23 mouse cellular contexts compared by ENCODE assay signal in the genomic region with DNA sequence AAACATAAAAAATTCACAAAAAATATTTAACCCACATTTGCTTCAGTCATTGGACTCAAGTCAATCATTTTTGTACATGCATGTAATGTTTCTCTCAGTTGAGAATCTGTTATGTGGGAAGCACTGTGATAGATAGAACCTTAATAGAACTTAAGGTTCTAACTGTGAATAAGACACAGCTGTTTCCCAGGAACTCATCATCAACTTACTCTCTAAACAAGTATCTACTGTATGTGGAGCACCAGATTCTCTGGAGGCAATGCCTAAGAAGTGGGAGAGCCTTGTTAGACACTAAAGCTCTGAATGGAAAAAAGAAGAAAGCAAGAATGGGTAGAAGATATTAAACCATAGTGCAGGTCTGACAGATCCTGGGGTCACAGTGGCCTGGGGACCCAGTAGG.
DNase-seq lines count a peak whose midpoint lies in the region; ATAC-seq lines count a peak whose summit lies in the region.
"Had no signal": no experiment of that assay in that cellular context is flagged by ENCODE, and none has a peak within 500 bp of the region (broad histone marks: within the 10 kb centered on the region; RNA-seq: fewer than 3 reads in every experiment).

No protein-coding gene starts in this region.

- H3K4me3 ChIP-seq in forebrain, embryonic 10.5 days = no peak overlapping the region
- H3K4me3 ChIP-seq: embryonic facial prominence, embryonic 10.5 days; embryonic facial prominence, embryonic 12.5 days; forebrain, embryonic 12.5 days had no signal

- H3K4me1 ChIP-seq in forebrain, embryonic 10.5 days = no peaks in the 10 kb centered on the region
- H3K4me1 ChIP-seq: embryonic facial prominence, embryonic 10.5 days; embryonic facial prominence, embryonic 12.5 days; forebrain, embryonic 12.5 days had no signal

- H3K27ac ChIP-seq in forebrain, embryonic 10.5 days = no peak overlapping the region
- H3K27ac ChIP-seq: embryonic facial prominence, embryonic 10.5 days; embryonic facial prominence, embryonic 12.5 days; forebrain, embryonic 12.5 days had no signal

- no peaks in the 10 kb centered on the region for H3K9me3 ChIP-seq in forebrain, embryonic 10.5 days
- H3K9me3 ChIP-seq: embryonic facial prominence, embryonic 10.5 days; embryonic facial prominence, embryonic 12.5 days; forebrain, embryonic 12.5 days; G1E had no signal

- no peak for DNase-seq in frontal cortex, postnatal 14 days (ENCODE audit: low spot score in 2 of 2)
- peak; percentile 10 for DNase-seq in layer of hippocampus, adult 9-11 months
- no peak for DNase-seq in layer of hippocampus, adult 9-10 months (ENCODE audit: low spot score)
- peak; percentile 35 for DNase-seq in telencephalon, adult 2 months (ENCODE audit: low read depth, low spot score)
- no peak for DNase-seq in forebrain, embryonic 10.5 days (ENCODE audit: extremely low spot score, low spot score)
- DNase-seq: adrenal gland, adult 2 months; adrenal gland, postnatal 10 days; adrenal gland, postnatal 25 days; B cell, adult 2 months; cerebellum, adult 11-12 months; cerebellum, adult 2 months; cerebellum, adult 9-10 months; cerebellum, postnatal 10 days; cerebellum, postnatal 25 days had no signal

- peak; percentile 76 for ATAC-seq in frontal cortex, adult (ENCODE audit: low TSS enrichment)
- ATAC-seq: CD4-positive, CD25-positive, alpha-beta regulatory T cell, adult 4 months; forebrain, embryonic 14.5 days; forebrain, embryonic 16.5 days had no signal

- H3K27me3 ChIP-seq in forebrain, embryonic 10.5 days (ENCODE audit: poor library complexity, severe bottlenecking) = no peaks in the 10 kb centered on the region
- H3K27me3 ChIP-seq: CH12.LX; embryonic facial prominence, embryonic 12.5 days; forebrain, embryonic 12.5 days had no signal

- no peaks in the 10 kb centered on the region for H3K36me3 ChIP-seq in forebrain, embryonic 10.5 days (replicated peaks)
- H3K36me3 ChIP-seq: embryonic facial prominence, embryonic 10.5 days; embryonic facial prominence, embryonic 12.5 days; forebrain, embryonic 12.5 days; G1E had no signal

Comparison
In these comparisons a context has a peak if more than half of its experiments do, and no peak if none do; other contexts are left out.
1. DNase-seq: peak in layer of hippocampus, adult 9-11 months (single experiment) and telencephalon, adult 2 months (single experiment); none in frontal cortex, postnatal 14 days (0 of 2), layer of hippocampus, adult 9-10 months (single experiment) and forebrain, embryonic 10.5 days (single experiment).